Mouse (Mus musculus): Measurements from ENCODE around the gene Vps9d1. TPM values are rescaled to one million over a fixed set of nuclear protein-coding genes. Genes with fewer than 3 reads are reported as not detected.
"Not testable (repeated sequence)": the region's sequence is repeated elsewhere in the genome, so short reads cannot be mapped to it uniquely, and the experiment has no call there.

Gene Vps9d1
- polyA plus RNA-seq, 1 experiment from 2014 or later: 40.3 TPM

GRCm38 (mm10) chr8:123279828-123280227, 25.7 kb upstream of the Vps9d1 start:
- no peaks in the 10 kb centered on the region for H3K4me1 ChIP-seq
- H3K36me3 ChIP-seq: peaks cover 10% of the 10 kb centered on the region
- H3K27ac ChIP-seq: no peak overlapping the region
- H3K4me3 ChIP-seq: no peak overlapping the region
- no peaks in the 10 kb centered on the region for H3K9me3 ChIP-seq
- H3K9ac ChIP-seq: no peak overlapping the region
- H3K27me3 ChIP-seq (replicated peaks): no peaks in the 10 kb centered on the region
- ATAC-seq (ENCODE audit: low FRiP score, low read depth): no peak
- H3K4me2 ChIP-seq (replicated peaks): no peak overlapping the region
- 89% methylated on average over 4 of the region's 4 CpGs for WGBS

DNA sequence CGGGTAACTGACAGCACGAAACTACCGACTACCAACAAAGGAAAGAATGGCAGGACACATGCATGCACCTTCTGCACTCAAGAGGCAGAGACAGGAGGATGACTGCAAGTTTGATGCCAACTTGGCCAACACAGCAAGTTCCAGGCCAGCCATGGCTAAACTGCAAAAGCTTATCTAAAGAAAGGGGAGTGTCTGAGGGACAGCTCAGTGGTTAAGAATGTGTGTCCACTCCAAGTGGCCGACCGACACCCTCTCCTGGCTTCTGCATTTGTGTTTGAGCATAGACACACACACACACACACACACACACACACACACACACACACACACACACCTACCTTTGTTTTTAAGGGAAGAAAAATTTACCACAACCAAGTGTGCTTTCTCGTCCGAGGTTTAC, 24.3 kb upstream of the Vps9d1 start:
- Histone ChIP-seq H3K9ac (no peak overlapping the region), H3K9me3 (no peaks in the 10 kb centered on the region), H3K4me2 (replicated peaks) (no peak overlapping the region), H3K4me1 (no peaks in the 10 kb centered on the region), H3K27ac (no peak overlapping the region), H3K4me3 (no peak overlapping the region), H3K36me3 (peaks cover 10% of the 10 kb centered on the region), H3K27me3 (replicated peaks) (no peaks in the 10 kb centered on the region)
- ATAC-seq (ENCODE audit: low FRiP score, low read depth): no peak
- WGBS: 73% methylated on average over 7 of the region's 7 CpGs

DNA sequence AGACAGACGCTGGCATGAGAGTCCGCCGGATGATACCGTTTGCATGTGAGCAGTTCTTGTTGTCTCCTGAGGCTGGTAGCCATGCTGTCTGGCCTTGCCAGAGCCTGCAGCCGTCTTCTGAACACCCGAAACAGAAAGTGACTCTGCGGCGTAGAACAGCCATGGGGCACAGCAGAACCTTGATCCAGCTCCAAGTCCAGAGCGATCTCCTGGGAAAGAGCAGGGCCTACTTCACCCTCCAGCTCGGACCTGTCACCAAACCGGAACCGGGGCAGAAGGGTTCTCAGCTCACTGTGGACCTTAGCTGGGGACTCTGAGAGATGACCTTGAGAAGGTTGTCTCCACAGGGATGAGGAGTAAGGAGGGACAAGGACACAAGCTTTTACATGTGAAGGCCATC, 20.9 kb upstream of the Vps9d1 start:
- H3K4me3 ChIP-seq: no peak overlapping the region
- WGBS: 95% methylated on average over 12 of the region's 12 CpGs
- H3K36me3 ChIP-seq: peaks cover 18% of the 10 kb centered on the region
- no peak for ATAC-seq (ENCODE audit: low FRiP score, low read depth)
- no peak overlapping the region for H3K4me2 ChIP-seq (replicated peaks)
- no peak overlapping the region for H3K9ac ChIP-seq
- H3K9me3 ChIP-seq: no peaks in the 10 kb centered on the region
- no peaks in the 10 kb centered on the region for H3K27me3 ChIP-seq (replicated peaks)
- H3K4me1 ChIP-seq: no peaks in the 10 kb centered on the region
- no peak overlapping the region for H3K27ac ChIP-seq

- H3K36me3 ChIP-seq: peaks cover 25% of the 10 kb centered on the region
- no peak overlapping the region for H3K4me3 ChIP-seq
- H3K4me1 ChIP-seq: no peaks in the 10 kb centered on the region
- no peaks in the 10 kb centered on the region for H3K27me3 ChIP-seq (replicated peaks)
- no peak for ATAC-seq (ENCODE audit: low FRiP score, low read depth)
- no peaks in the 10 kb centered on the region for H3K9me3 ChIP-seq
- H3K4me2 ChIP-seq (replicated peaks): no peak overlapping the region
- WGBS: 87% methylated on average over 5 of the region's 5 CpGs
- no peak overlapping the region for H3K27ac ChIP-seq
- no peak overlapping the region for H3K9ac ChIP-seq
Measured at GRCm38 (mm10) chr8:123274447-123274846, 20.3 kb upstream of the Vps9d1 start.

DNA sequence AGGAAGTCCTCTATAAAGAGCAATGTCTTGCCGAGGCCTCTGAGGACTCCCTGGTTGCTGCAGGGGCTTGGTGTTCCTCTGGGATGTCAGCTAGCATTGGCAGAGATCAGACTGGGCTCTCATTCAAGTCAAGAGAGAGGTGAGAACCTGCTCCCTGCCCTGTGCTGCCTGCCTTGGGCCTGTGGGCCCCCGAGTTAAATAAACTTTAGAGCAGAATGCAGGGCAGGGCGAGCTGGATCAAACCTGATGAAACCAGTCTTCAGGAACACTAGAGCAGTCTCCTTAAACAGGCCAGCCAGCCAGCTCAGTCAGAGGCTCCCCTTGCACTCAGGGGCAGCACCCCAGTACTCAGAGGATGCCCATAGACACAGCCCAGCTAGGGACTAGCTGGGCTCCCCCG, 17.8 kb upstream of the Vps9d1 start:
- Histone ChIP-seq H3K27ac (no peak overlapping the region), H3K4me1 (no peaks in the 10 kb centered on the region), H3K36me3 (peaks cover 47% of the 10 kb centered on the region), H3K9me3 (no peaks in the 10 kb centered on the region), H3K9ac (no peak overlapping the region), H3K4me3 (no peak overlapping the region), H3K27me3 (replicated peaks) (no peaks in the 10 kb centered on the region), H3K4me2 (replicated peaks) (no peak overlapping the region)
- 91% methylated on average over 4 of the region's 4 CpGs for WGBS
- no peak for ATAC-seq (ENCODE audit: low FRiP score, low read depth)

GRCm38 (mm10) chr8:123271147-123271546, 17.0 kb upstream of the Vps9d1 start:
- Histone ChIP-seq H3K36me3 (peaks cover 54% of the 10 kb centered on the region), H3K4me3 (no peak overlapping the region), H3K27me3 (replicated peaks) (no peaks in the 10 kb centered on the region), H3K9ac (no peak overlapping the region), H3K9me3 (no peaks in the 10 kb centered on the region), H3K27ac (no peak overlapping the region), H3K4me2 (replicated peaks) (no peak overlapping the region), H3K4me1 (no peaks in the 10 kb centered on the region)
- 92% methylated on average over 10 of the region's 10 CpGs for WGBS
- ATAC-seq (ENCODE audit: low FRiP score, low read depth): no peak

- Histone ChIP-seq H3K9me3 (no peaks in the 10 kb centered on the region), H3K36me3 (peaks cover 80% of the 10 kb centered on the region), H3K4me1 (no peaks in the 10 kb centered on the region), H3K27me3 (replicated peaks) (no peaks in the 10 kb centered on the region), H3K27ac (peak overlapping the region; percentile 37; the same call in 1 of the 2 replicates), H3K4me2 (replicated peaks) (no peak overlapping the region), H3K4me3 (no peak overlapping the region; the same call in 1 of the 2 replicates), H3K9ac (0 out of 2 replicates have a peak overlapping the region, but pooled peaks have one; percentile 13)
- ATAC-seq (ENCODE audit: low FRiP score, low read depth): no peak
- 74% methylated on average over 14 of the region's 14 CpGs for WGBS
Measured at GRCm38 (mm10) chr8:123267926-123268656, 13.9 kb upstream of the Vps9d1 start.

DNA sequence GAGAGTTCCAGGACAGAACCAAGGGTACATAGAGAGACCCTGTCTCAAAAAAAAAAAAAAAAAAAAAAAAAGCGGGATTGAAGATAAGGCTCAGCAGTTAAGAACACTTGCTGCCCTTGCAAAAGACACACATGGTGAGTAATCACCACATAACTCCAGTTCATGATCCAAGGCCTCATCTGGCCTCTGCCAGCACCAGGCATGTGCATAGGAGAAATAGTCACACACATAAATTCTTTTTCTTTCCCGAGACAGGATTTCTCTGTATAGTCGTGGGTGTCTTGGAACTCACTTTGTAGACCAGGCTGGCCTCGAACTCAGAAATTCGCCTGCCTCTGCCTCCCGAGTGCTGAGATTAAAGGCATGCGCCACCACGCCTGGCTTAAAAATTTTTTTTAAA, 3.4 kb upstream of the Vps9d1 start:
- H3K27ac ChIP-seq; H3K4me3 ChIP-seq; H3K9me3 ChIP-seq; H3K9ac ChIP-seq; ATAC-seq (ENCODE audit: low FRiP score, low read depth); H3K27me3 ChIP-seq (replicated peaks); H3K4me2 ChIP-seq (replicated peaks): not testable (repeated sequence)
- WGBS: 92% methylated on average over 8 of the region's 8 CpGs
- Histone ChIP-seq H3K36me3 (peaks cover 52% of the 10 kb centered on the region), H3K4me1 (peaks cover 33% of the 10 kb centered on the region)

DNA sequence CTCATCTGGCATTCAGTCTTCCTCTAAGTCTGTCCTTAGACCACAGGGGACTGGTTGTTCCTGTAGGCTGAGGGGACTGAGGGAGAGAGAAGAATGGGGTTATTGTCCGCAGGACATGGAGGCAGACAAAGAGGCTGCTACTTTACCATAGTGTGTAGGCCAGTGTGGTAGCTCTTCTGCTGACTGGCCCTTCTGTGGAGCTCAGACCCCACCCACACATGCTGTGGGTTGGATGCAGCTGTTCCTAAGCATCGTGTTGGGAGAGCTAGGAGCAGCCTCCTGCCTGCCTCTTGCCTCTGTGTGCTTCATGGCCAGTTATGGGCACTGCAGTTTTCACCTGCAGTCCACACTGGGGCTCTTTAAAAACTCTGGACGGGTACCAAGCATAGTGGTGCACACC, 3.0 kb upstream of the Vps9d1 start:
- Histone ChIP-seq H3K36me3 (peaks cover 52% of the 10 kb centered on the region), H3K4me1 (peaks cover 36% of the 10 kb centered on the region), H3K4me2 (replicated peaks) (peak overlapping the region; percentile 98; the same call in 1 of the 2 replicates), H3K9me3 (no peaks in the 10 kb centered on the region), H3K9ac (0 out of 2 replicates have a peak overlapping the region, but pooled peaks have one; percentile 5), H3K27me3 (replicated peaks) (no peaks in the 10 kb centered on the region), H3K4me3 (no peak overlapping the region), H3K27ac (no peak overlapping the region; the same call in 1 of the 2 replicates)
- no peak for ATAC-seq (ENCODE audit: low FRiP score, low read depth)
- 66% methylated on average over 3 of the region's 3 CpGs for whole genome bisulfite sequencing

DNA sequence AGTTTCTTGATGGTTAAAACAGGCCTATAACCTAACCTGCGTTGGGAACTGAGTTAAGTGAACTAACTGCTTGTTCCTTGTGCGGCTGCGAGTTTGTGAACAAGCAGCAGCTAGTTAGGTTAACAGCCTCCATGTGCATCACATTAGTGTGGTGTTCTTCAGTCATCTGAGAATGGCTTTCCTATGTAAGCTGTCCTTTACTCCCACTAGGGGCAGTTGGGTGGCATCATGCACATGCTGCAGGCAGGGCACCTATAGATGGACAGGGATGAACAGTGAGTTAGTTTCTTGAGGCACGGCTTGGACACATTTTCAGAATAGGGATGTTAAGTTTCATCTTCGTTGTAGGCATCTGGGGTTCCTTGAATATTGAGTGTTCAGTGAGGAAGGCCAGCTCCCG, 1.0 kb upstream of the Vps9d1 start:
- Histone ChIP-seq H3K9ac (peak overlapping the region; percentile 89), H3K9me3 (no peaks in the 10 kb centered on the region), H3K36me3 (peaks cover 51% of the 10 kb centered on the region), H3K4me2 (replicated peaks) (peak overlapping the region; percentile 98), H3K27me3 (replicated peaks) (no peaks in the 10 kb centered on the region), H3K4me3 (peak overlapping the region; percentile 97), H3K4me1 (peaks cover 36% of the 10 kb centered on the region), H3K27ac (no peak overlapping the region)
- no peak for ATAC-seq (ENCODE audit: low FRiP score, low read depth)
- WGBS: 65% methylated on average over 6 of the region's 6 CpGs

DNA sequence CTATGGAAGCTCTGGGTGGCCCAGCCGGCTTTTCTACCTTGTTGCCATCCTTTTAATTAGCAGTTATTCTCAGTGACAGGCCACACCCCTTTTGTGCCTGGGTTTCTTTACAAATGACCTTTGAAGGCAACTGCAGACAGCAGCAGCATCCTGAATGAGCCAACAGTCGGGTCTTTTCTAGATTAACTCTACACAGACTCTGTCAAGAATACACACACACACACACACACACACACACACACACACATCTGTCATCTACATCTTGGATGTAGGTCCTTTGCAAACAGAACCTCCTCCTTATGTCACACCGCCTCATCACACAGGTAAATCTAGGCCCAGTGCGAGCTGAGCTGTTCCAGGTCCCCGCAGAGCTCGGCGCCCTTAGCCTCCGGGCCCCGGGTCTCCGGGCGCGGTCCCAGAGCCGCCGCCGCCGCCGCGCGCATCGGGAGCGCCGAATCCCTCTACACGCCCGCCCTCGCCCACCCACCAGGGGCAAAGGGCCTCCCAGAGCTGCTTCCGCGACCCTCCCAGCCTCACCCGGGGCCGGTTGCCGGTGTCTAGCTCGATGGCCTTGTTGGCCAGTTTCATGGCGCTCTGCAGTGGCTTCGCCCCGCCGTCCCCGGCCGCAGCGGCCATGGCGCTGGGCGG, 573 bp downstream of the Vps9d1 start:
- WGBS: under 1% methylated on average over 40 of the region's 40 CpGs
- peak; percentile 53 for ATAC-seq (ENCODE audit: low FRiP score, low read depth)
- Histone ChIP-seq H3K27me3 (replicated peaks) (no peaks in the 10 kb centered on the region), H3K36me3 (peaks cover 51% of the 10 kb centered on the region), H3K4me2 (replicated peaks) (peak overlapping the region; percentile 98), H3K4me3 (peak overlapping the region; percentile 97), H3K9me3 (no peaks in the 10 kb centered on the region), H3K27ac (peak overlapping the region; percentile 74; the same call in 1 of the 2 replicates), H3K9ac (peak overlapping the region; percentile 89), H3K4me1 (peaks cover 36% of the 10 kb centered on the region)

DNA sequence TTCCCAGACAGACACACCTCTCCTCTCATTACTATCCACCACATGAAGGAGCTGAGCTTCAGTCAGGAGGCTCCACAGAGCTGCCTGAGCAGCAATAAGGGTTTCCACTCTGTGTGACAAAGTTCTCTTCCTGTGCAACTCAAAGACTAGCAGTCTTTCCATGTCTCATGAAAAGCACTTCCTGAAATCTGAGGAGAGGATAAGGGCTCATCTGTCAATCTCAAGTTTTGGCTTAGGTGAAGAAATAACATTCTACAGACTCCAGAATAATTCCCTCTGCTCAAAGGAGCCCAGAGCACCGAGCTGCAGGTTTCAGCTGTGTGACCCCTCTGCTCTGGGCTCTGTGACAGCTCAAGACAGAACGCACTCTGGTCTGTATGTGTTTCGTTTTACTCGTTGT, 1.2 kb downstream of the Vps9d1 start:
- Histone ChIP-seq H3K4me1 (peaks cover 36% of the 10 kb centered on the region), H3K27me3 (replicated peaks) (no peaks in the 10 kb centered on the region), H3K4me2 (replicated peaks) (peak overlapping the region; percentile 98), H3K36me3 (peaks cover 51% of the 10 kb centered on the region), H3K9ac (peak overlapping the region; percentile 89), H3K9me3 (no peaks in the 10 kb centered on the region), H3K27ac (no peak overlapping the region), H3K4me3 (peak overlapping the region; percentile 97)
- WGBS: 70% methylated on average over 4 of the region's 4 CpGs
- ATAC-seq (ENCODE audit: low FRiP score, low read depth): no peak
